Mouse (Mus musculus): Measurements from ENCODE around the gene Tnni3.
A peak's percentile ranks its signal among the peaks of the same experiment; 100 is the strongest.

Gene Tnni3

DNA sequence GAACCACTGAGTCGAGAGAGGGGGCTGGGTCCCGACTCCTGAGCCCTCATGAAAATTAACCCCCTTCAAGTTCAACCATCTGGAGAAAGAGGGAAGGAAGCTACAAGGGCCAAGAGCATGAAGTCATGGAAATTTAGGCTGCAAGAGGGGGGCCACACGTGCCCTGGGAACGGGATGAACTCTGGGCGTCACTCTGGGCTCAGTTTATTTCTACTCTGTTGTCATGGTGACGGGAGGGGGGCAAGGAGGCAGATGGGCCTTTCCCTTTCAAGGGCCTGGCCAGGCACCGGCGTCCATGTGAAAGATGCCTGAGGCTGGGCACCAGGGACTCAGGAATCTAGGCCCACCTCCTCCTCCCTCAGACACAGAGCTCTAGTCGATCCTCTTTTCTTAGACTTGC, 25.8 kb downstream of the Tnni3 start:
- Histone ChIP-seq H3K36me3 (ENCODE audit: insufficient read depth, low read length) (peaks cover 65% of the 10 kb centered on the region), H3K9me3 (ENCODE audit: low read length) (no peaks in the 10 kb centered on the region), H3K4me1 (replicated peaks; ENCODE audit: low read depth, low read length) (peaks cover 50% of the 10 kb centered on the region), H3K27me3 (ENCODE audit: insufficient read depth, low read length) (peaks cover 3% of the 10 kb centered on the region; the same call in 1 of the 2 replicates), H3K4me3 (replicated peaks; ENCODE audit: low read length) (no peak overlapping the region)
- TF ChIP-seq POU5F1 (IDR thresholded peaks at IDR 0.05; ENCODE audit: borderline replicate concordance, low read length), result no peak
- TF ChIP-seq NANOG (IDR thresholded peaks at IDR 0.05; ENCODE audit: borderline replicate concordance, low read length), result no peak
- no peak for TF ChIP-seq CTCF (conservative IDR thresholded peaks at IDR 0.05; ENCODE audit: low read length)

GRCm38 (mm10) chr7:4497271-4497903, 26.6 kb downstream of the Tnni3 start:
- Histone ChIP-seq H3K4me1 (replicated peaks; ENCODE audit: low read depth, low read length) (peaks cover 52% of the 10 kb centered on the region), H3K36me3 (ENCODE audit: insufficient read depth, low read length) (peaks cover 74% of the 10 kb centered on the region), H3K27me3 (ENCODE audit: insufficient read depth, low read length) (peaks cover 3% of the 10 kb centered on the region; the same call in 1 of the 2 replicates), H3K9me3 (ENCODE audit: low read length) (no peaks in the 10 kb centered on the region), H3K4me3 (replicated peaks; ENCODE audit: low read length) (no peak overlapping the region)
- TF ChIP-seq CTCF (conservative IDR thresholded peaks at IDR 0.05; ENCODE audit: low read length), result no peak
- TF ChIP-seq POU5F1 (IDR thresholded peaks at IDR 0.05; ENCODE audit: borderline replicate concordance, low read length), result no peak

DNA sequence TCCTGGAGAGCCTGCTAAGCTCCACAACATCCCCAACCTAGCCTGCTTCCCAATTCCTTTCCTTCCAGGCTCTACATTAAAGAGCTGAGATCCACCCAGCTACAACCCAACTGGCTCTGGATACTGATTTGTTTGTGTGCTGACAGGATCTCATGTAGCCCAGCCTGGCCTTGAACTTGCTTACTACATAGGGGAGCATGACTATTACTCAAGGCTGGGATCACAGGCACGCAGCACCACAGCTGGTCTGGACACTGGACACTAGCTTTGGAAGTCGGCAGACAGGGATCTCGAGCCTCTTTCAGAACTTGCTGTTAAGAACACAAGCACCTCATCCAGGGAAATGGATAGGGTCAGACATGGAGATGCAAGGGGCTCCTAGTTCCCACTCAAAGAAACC, 27.6 kb downstream of the Tnni3 start:
- peaks cover 83% of the 10 kb centered on the region for H3K36me3 ChIP-seq (ENCODE audit: insufficient read depth, low read length)
- peaks cover 52% of the 10 kb centered on the region for H3K4me1 ChIP-seq (replicated peaks; ENCODE audit: low read depth, low read length)
- H3K27me3 ChIP-seq (ENCODE audit: insufficient read depth, low read length), result peaks cover 3% of the 10 kb centered on the region; the same call in 1 of the 2 replicates
- no peaks in the 10 kb centered on the region for H3K9me3 ChIP-seq (ENCODE audit: low read length)
- TF ChIP-seq NANOG (IDR thresholded peaks at IDR 0.05; ENCODE audit: borderline replicate concordance, low read length) (no peak), POU5F1 (IDR thresholded peaks at IDR 0.05; ENCODE audit: borderline replicate concordance, low read length) (no peak), CTCF (conservative IDR thresholded peaks at IDR 0.05; ENCODE audit: low read length) (no peak)
- H3K4me3 ChIP-seq (replicated peaks; ENCODE audit: low read length), result no peak overlapping the region

GRCm38 (mm10) chr7:4493991-4494390, 30.0 kb downstream of the Tnni3 start:
- TF ChIP-seq NANOG (IDR thresholded peaks at IDR 0.05; ENCODE audit: borderline replicate concordance, low read length) (no peak), CTCF (conservative IDR thresholded peaks at IDR 0.05; ENCODE audit: low read length) (no peak), POU5F1 (IDR thresholded peaks at IDR 0.05; ENCODE audit: borderline replicate concordance, low read length) (no peak)
- H3K36me3 ChIP-seq (ENCODE audit: insufficient read depth, low read length), result peaks cover 96% of the 10 kb centered on the region
- H3K27me3 ChIP-seq (ENCODE audit: insufficient read depth, low read length), result no peaks in the 10 kb centered on the region
- H3K4me1 ChIP-seq (replicated peaks; ENCODE audit: low read depth, low read length), result peaks cover 43% of the 10 kb centered on the region
- H3K4me3 ChIP-seq (replicated peaks; ENCODE audit: low read length), result no peak overlapping the region
- no peaks in the 10 kb centered on the region for H3K9me3 ChIP-seq (ENCODE audit: low read length)

- H3K36me3 ChIP-seq (ENCODE audit: insufficient read depth, low read length), result peaks cover 98% of the 10 kb centered on the region
- no peak overlapping the region for H3K4me3 ChIP-seq (replicated peaks; ENCODE audit: low read length)
- TF ChIP-seq CTCF (conservative IDR thresholded peaks at IDR 0.05; ENCODE audit: low read length) (no peak), NANOG (IDR thresholded peaks at IDR 0.05; ENCODE audit: borderline replicate concordance, low read length) (no peak), POU5F1 (IDR thresholded peaks at IDR 0.05; ENCODE audit: borderline replicate concordance, low read length) (no peak)
- H3K9me3 ChIP-seq (ENCODE audit: low read length), result no peaks in the 10 kb centered on the region
- no peaks in the 10 kb centered on the region for H3K27me3 ChIP-seq (ENCODE audit: insufficient read depth, low read length)
- H3K4me1 ChIP-seq (replicated peaks; ENCODE audit: low read depth, low read length), result peaks cover 28% of the 10 kb centered on the region
Observed at GRCm38 (mm10) chr7:4492284-4493224, 31.5 kb downstream of the Tnni3 start.

DNA sequence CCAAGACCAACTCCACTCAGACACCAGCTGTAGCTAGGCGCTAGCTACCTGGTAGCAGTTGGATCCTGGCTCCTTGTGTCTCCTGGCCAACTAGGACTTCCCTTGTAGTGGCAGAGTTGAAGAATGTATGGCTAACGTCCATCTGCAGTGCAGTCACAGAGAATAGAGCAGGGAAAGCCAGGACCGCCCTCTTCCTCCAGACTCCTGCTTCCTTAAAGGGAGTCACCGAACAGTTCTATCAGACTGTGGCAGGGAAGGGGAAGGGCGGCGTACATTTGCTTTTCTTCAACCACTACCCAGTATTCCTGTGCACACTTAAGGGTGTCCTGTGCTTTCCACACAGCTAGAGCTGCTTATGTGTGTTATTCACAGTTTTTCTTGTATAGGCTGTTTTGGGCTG, 32.7 kb downstream of the Tnni3 start:
- no peak overlapping the region for H3K4me3 ChIP-seq (replicated peaks; ENCODE audit: low read length)
- H3K4me1 ChIP-seq (replicated peaks; ENCODE audit: low read depth, low read length), result peaks cover 24% of the 10 kb centered on the region; the same call in 1 of the 2 replicates
- no peaks in the 10 kb centered on the region for H3K9me3 ChIP-seq (ENCODE audit: low read length)
- peaks cover 98% of the 10 kb centered on the region for H3K36me3 ChIP-seq (ENCODE audit: insufficient read depth, low read length)
- H3K27me3 ChIP-seq (ENCODE audit: insufficient read depth, low read length), result no peaks in the 10 kb centered on the region
- TF ChIP-seq NANOG (IDR thresholded peaks at IDR 0.05; ENCODE audit: borderline replicate concordance, low read length) (no peak), CTCF (conservative IDR thresholded peaks at IDR 0.05; ENCODE audit: low read length) (no peak), POU5F1 (IDR thresholded peaks at IDR 0.05; ENCODE audit: borderline replicate concordance, low read length) (no peak)

DNA sequence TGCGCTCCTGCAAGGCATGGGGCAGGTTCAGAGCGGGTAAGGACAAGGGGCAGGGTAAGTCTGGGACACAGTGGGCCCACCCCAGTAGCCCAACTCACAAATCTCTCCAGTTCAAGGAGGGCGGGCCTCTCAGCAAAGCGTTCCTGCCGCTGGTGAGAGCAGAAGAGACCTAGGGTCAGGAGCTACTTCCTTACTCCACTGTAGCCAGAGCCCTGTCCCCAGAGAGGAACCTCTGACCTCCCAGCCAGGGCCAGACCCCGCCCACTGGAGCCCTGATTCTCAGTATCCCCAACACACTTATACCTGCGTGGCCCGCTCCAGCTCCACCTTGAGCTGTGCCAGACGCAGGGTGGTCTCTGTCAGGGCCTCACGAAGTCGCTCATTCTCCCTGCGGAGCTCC, 41.7 kb downstream of the Tnni3 start:
- Histone ChIP-seq H3K36me3 (ENCODE audit: insufficient read depth, low read length) (peaks cover 74% of the 10 kb centered on the region), H3K27me3 (ENCODE audit: insufficient read depth, low read length) (no peaks in the 10 kb centered on the region), H3K9me3 (ENCODE audit: low read length) (no peaks in the 10 kb centered on the region), H3K4me3 (replicated peaks; ENCODE audit: low read length) (peak overlapping the region; percentile 70), H3K4me1 (replicated peaks; ENCODE audit: low read depth, low read length) (peaks cover 59% of the 10 kb centered on the region)
- no peak for TF ChIP-seq CTCF (conservative IDR thresholded peaks at IDR 0.05; ENCODE audit: low read length)
- no peak for TF ChIP-seq POU5F1 (IDR thresholded peaks at IDR 0.05; ENCODE audit: borderline replicate concordance, low read length)
- no peak for TF ChIP-seq NANOG (IDR thresholded peaks at IDR 0.05; ENCODE audit: borderline replicate concordance, low read length)

- Histone ChIP-seq H3K27me3 (ENCODE audit: insufficient read depth, low read length) (peaks cover 20% of the 10 kb centered on the region), H3K36me3 (ENCODE audit: insufficient read depth, low read length) (peaks cover 48% of the 10 kb centered on the region), H3K9me3 (ENCODE audit: low read length) (no peaks in the 10 kb centered on the region), H3K4me3 (replicated peaks; ENCODE audit: low read length) (peak overlapping the region; percentile 88; the same call in 1 of the 2 replicates), H3K4me1 (replicated peaks; ENCODE audit: low read depth, low read length) (peaks cover 61% of the 10 kb centered on the region)
- TF ChIP-seq CTCF (conservative IDR thresholded peaks at IDR 0.05; ENCODE audit: low read length) (peak; percentile 74), NANOG (IDR thresholded peaks at IDR 0.05; ENCODE audit: borderline replicate concordance, low read length) (no peak), POU5F1 (IDR thresholded peaks at IDR 0.05; ENCODE audit: borderline replicate concordance, low read length) (no peak)
Observed at GRCm38 (mm10) chr7:4479674-4480073, 44.4 kb downstream of the Tnni3 start.
